In genomic region chr11:46437459-46438000, GRCm38 (mm10) we compare ENCODE assay signal across 9 mouse cellular contexts. TPM values are rescaled to one million over a fixed set of nuclear protein-coding genes. Genes with fewer than 3 reads are reported as not detected.
A peak's percentile ranks its signal among the peaks of the same experiment; 100 is the strongest.
DNase-seq lines count a peak whose midpoint lies in the region; ATAC-seq and TF ChIP-seq lines count a peak whose summit lies in the region.
"Had no signal": no experiment of that assay in that cellular context is flagged by ENCODE, and none has a peak within 500 bp of the region (broad histone marks: within the 10 kb centered on the region; RNA-seq: fewer than 3 reads in every experiment).

No protein-coding gene starts in this region.

- H3K4me2 ChIP-seq in heart, embryonic 16.5 days (ENCODE audit: low read depth, low read length) = peak overlapping the region; percentile 96
- peak overlapping the region; percentile 73 for H3K4me2 ChIP-seq in liver, embryonic 14.5 days (ENCODE audit: low read depth)

- no peaks in the 10 kb centered on the region for H3K9me3 ChIP-seq in heart, embryonic 16.5 days (replicated peaks; ENCODE audit: control insufficient read depth, low read length)
- H3K9me3 ChIP-seq in liver, embryonic 14.5 days (ENCODE audit: control insufficient read depth, low read length) = no peaks in the 10 kb centered on the region

- peak overlapping the region; percentile 81 for H3K4me3 ChIP-seq in heart, embryonic 16.5 days (ENCODE audit: low read length)
- H3K4me3 ChIP-seq in liver, embryonic 14.5 days (ENCODE audit: insufficient read depth in 1 of 2, low read depth in 2 of 2, low read length in 2 of 2) = peak overlapping the region; percentile 84 to 99
- peak overlapping the region; percentile 75 for H3K4me3 ChIP-seq in small intestine, adult 2 months (ENCODE audit: low read depth, low read length)

- TF ChIP-seq CTCF in liver, embryonic 14.5 days (IDR thresholded peaks at IDR 0.05; ENCODE audit: low read depth) = no peak
- TF ChIP-seq CTCF in small intestine, adult 2 months (IDR thresholded peaks at IDR 0.05; ENCODE audit: extremely low read depth, insufficient read length, insufficient replicate concordance, low read depth, low read length) = no peak

- peaks cover 9% of the 10 kb centered on the region for H3K4me1 ChIP-seq in heart, embryonic 16.5 days (ENCODE audit: control insufficient read depth, insufficient read depth, low read length)
- H3K4me1 ChIP-seq in liver, embryonic 14.5 days (replicated peaks; ENCODE audit: control insufficient read depth in 2 of 2, insufficient read depth in 2 of 2, low read length in 1 of 2) = peaks cover 32 to 36% of the 10 kb centered on the region in 2 experiments
- peaks cover 2% of the 10 kb centered on the region; the same call in 1 of the 2 replicates for H3K4me1 ChIP-seq in small intestine, adult 2 months (ENCODE audit: control insufficient read depth, insufficient read depth, insufficient read length, low read length)

- H3K27me3 ChIP-seq in heart, embryonic 16.5 days (ENCODE audit: control insufficient read depth, insufficient read depth, low read length) = no peaks in the 10 kb centered on the region
- H3K27me3 ChIP-seq in liver, embryonic 14.5 days (ENCODE audit: control insufficient read depth, insufficient read depth, low read length) = no peaks in the 10 kb centered on the region
- H3K27me3 ChIP-seq in small intestine, adult 2 months (ENCODE audit: control insufficient read depth, insufficient read depth, low read length) = no peaks in the 10 kb centered on the region

- peak overlapping the region; percentile 84 for H3K9ac ChIP-seq in heart, embryonic 16.5 days (ENCODE audit: low read length)
- peak overlapping the region; percentile 98 for H3K9ac ChIP-seq in liver, embryonic 14.5 days (replicated peaks)

- ATAC-seq in heart, embryonic 16.5 days (replicated peaks; ENCODE audit: extremely low read depth, insufficient read depth, low FRiP score) = peak; percentile 16; the same call in 1 of the 2 replicates
- peak; percentile 32; the same call in 1 of the 2 replicates for ATAC-seq in liver, embryonic 14.5 days (ENCODE audit: insufficient read depth)

- no peak; the same call in 1 of the 2 replicates for TF ChIP-seq POLR2A in small intestine, adult 2 months (IDR thresholded peaks at IDR 0.05; ENCODE audit: low read depth, low read length)

- H3K27ac ChIP-seq in heart, embryonic 16.5 days (ENCODE audit: low read length) = peak overlapping the region; percentile 89
- H3K27ac ChIP-seq in liver, embryonic 14.5 days = peak overlapping the region; percentile 88
- no peak overlapping the region for H3K27ac ChIP-seq in small intestine, adult 2 months (ENCODE audit: insufficient read depth, low read depth, low read length)

- DNase-seq in adrenal gland, adult 18-20 months (ENCODE audit: low spot score in 2 of 2) = peak; percentile 6 to 26
- DNase-seq in adrenal gland, postnatal 10 days = no peak
- peak; percentile 61 for DNase-seq in 3T3-L1 (ENCODE audit: low read depth, low spot score)
- peak; percentile 60 for DNase-seq in c-Kit-positive CD71-positive TER-119-negative erythroid progenitor cells, embryonic 14.5 days (ENCODE audit: low read depth)
- DNase-seq in liver, embryonic 14.5 days (ENCODE audit: low read depth in 3 of 3, low spot score in 3 of 3) = peak; percentile 63 to 70 (median 66)
- no peak for DNase-seq in right cerebral cortex, postnatal 25 days

- WGBS in heart, embryonic 16.5 days = 1% methylated on average over 23 of the region's 23 CpGs
- under 1% methylated on average over 23 of the region's 23 CpGs for WGBS in liver, embryonic 14.5 days (ENCODE audit: insufficient replicate concordance)
- 1% methylated on average over 23 of the region's 23 CpGs for WGBS in small intestine, adult 2 months

- TF ChIP-seq EP300 in liver, embryonic 14.5 days (IDR thresholded peaks at IDR 0.05; ENCODE audit: low read depth) = no peak

- peaks cover 6% of the 10 kb centered on the region for H3K36me3 ChIP-seq in heart, embryonic 16.5 days (ENCODE audit: control insufficient read depth, insufficient read depth)
- H3K36me3 ChIP-seq in liver, embryonic 14.5 days (replicated peaks; ENCODE audit: control insufficient read depth, insufficient read depth, low read depth) = peaks cover 22% of the 10 kb centered on the region
- H3K36me3 ChIP-seq in small intestine, adult 2 months (ENCODE audit: control insufficient read depth, insufficient read depth, low read length) = peaks cover 8% of the 10 kb centered on the region

RNA-seq across cellular contexts. Expression of gene Med7, which starts 0.8 kb away (rescaled TPM):
- total RNA-seq in adrenal gland, adult 18-20 months (2021) = 10 to 100 TPM; 44.6 to 53.3 TPM
- total RNA-seq in adrenal gland, postnatal 10 days (2021) = 10 to 100 TPM; 27.5 to 31.9 TPM
- 43.6 and 47.8 TPM in 2 replicates for polyA plus RNA-seq in heart, embryonic 16.5 days (2015; fragmentation: Nextera tagmentation; extraction: Ambion mirVana)
- polyA plus RNA-seq in liver, embryonic 14.5 days (2012; rRNA removed) = 14.5 and 26.9 TPM in 2 replicates
- polyA plus RNA-seq in liver, embryonic 14.5 days (2014; fragmentation: Nextera tagmentation; extraction: Ambion mirVana) = 55.8 and 57.3 TPM in 2 replicates
- 4.4 and 11.4 TPM in 2 replicates for polyA plus RNA-seq in small intestine, adult 2 months (2012; rRNA removed)

RNA-seq across cellular contexts. Expression of gene Havcr2, which starts 17.2 kb away (rescaled TPM):
- total RNA-seq in adrenal gland, adult 18-20 months (2021) = 1 to 10 TPM; 3.0 to 3.4 TPM
- under 1 TPM; 0.58 to 0.81 TPM for total RNA-seq in adrenal gland, postnatal 10 days (2021)
- polyA plus RNA-seq in heart, embryonic 16.5 days (2015; fragmentation: Nextera tagmentation; extraction: Ambion mirVana) = 0.32 and 0.37 TPM in 2 replicates
- polyA plus RNA-seq in liver, embryonic 14.5 days (2012; rRNA removed) = 0.12 and 0.23 TPM in 2 replicates
- 0.10 and 0.33 TPM in 2 replicates for polyA plus RNA-seq in liver, embryonic 14.5 days (2014; fragmentation: Nextera tagmentation; extraction: Ambion mirVana)
- 0.57 and 0.76 TPM in 2 replicates for polyA plus RNA-seq in small intestine, adult 2 months (2012; rRNA removed)

RNA-seq across cellular contexts. Expression of gene Fam71b, which starts 41.2 kb away (rescaled TPM):
- not detected for total RNA-seq in adrenal gland, adult 18-20 months (2021)
- total RNA-seq in adrenal gland, postnatal 10 days (2021) = not detected
- polyA plus RNA-seq in heart, embryonic 16.5 days (2015; fragmentation: Nextera tagmentation; extraction: Ambion mirVana) = 0.18 TPM in 1 of 2 replicates, not detected in the other
- polyA plus RNA-seq in liver, embryonic 14.5 days (2012; rRNA removed) = 0.02 and 0.03 TPM in 2 replicates
- polyA plus RNA-seq in liver, embryonic 14.5 days (2014; fragmentation: Nextera tagmentation; extraction: Ambion mirVana) = not detected in 2 replicates
- 0.33 and 0.38 TPM in 2 replicates for polyA plus RNA-seq in small intestine, adult 2 months (2012; rRNA removed)
- total RNA-seq: left cerebral cortex, postnatal 36 days had no signal

RNA-seq across cellular contexts. Expression of gene Itk, which starts 48.2 kb away (rescaled TPM):
- total RNA-seq in adrenal gland, adult 18-20 months (2021) = under 1 TPM; 0.23 to 0.58 TPM
- 1 to 10 TPM; 2.0 to 2.5 TPM for total RNA-seq in adrenal gland, postnatal 10 days (2021)
- 2.0 and 5.2 TPM in 2 replicates for polyA plus RNA-seq in heart, embryonic 16.5 days (2015; fragmentation: Nextera tagmentation; extraction: Ambion mirVana)
- polyA plus RNA-seq in liver, embryonic 14.5 days (2012; rRNA removed) = 0.01 and 0.07 TPM in 2 replicates
- polyA plus RNA-seq in liver, embryonic 14.5 days (2014; fragmentation: Nextera tagmentation; extraction: Ambion mirVana) = 0.06 TPM in 1 of 2 replicates, not detected in the other
- polyA plus RNA-seq in small intestine, adult 2 months (2012; rRNA removed) = 0.52 and 1.1 TPM in 2 replicates

Comparison
In these comparisons a context has a peak if more than half of its experiments do, and no peak if none do; other contexts are left out.
1. DNase-seq: peak in adrenal gland, adult 18-20 months (2 of 2), 3T3-L1 (single experiment), c-Kit-positive CD71-positive TER-119-negative erythroid progenitor cells, embryonic 14.5 days (single experiment) and liver, embryonic 14.5 days (3 of 3); none in adrenal gland, postnatal 10 days (single experiment) and right cerebral cortex, postnatal 25 days (single experiment).
2. Peak in every context shown above with its lines, with median percentiles within 50 percentile points of each other: H3K4me3 ChIP-seq.